Mouse (Mus musculus): ENCODE measurements around the gene Gga2.

Gga2 gene

DNA sequence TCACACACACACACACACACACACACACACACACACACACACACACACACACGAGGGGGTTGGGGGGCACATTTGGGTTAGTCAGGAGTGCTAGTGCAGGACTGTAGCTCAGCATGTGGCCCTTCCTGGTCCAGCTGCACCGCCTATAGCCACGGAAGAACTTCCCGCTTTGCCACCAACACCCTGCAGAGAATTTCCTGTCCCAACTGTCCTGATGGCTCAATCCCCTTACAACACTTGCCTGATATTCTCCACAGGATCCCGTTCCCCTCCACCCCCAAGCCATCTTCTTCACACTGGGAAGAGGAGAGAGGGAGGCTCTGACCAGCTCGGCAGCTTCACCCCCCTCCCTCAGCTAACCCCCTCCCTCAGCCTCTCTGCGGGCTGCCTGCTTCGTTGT is 20.6 kb downstream of the Gga2 start:
- no peak for DNase-seq

DNA sequence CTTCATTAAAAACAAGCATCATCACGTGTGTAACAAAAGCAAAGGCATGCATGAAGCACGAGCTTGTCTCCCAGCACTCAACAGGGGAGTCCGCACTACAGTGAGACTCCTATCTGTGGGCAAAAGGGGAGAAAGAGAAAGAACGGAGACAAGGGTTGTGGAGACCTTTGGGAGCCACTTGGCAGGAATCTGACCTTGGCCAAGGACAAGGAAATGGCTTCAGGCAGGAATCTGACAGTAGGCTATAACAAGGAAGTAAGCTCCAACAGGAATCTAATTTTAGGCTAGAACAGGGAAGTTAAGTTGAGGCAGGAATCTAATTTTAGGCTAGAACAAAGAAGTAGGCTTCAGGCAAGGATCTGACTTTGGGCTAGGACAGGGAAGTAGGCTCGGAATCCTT is 25.1 kb downstream of the Gga2 start:
- no peak for DNase-seq

- peak; percentile 97 to 98 for DNase-seq
These were observed 39.6 kb downstream of the Gga2 start, which contains the start of gene Cog7 for GRCm38 (mm10) chr7:121981307-121981871. TSS of gene Cog7 (minus strand) at chr7:121981711.

- DNase-seq, result peak; percentile 88
These were observed 46.0 kb downstream of the Gga2 start for GRCm38 (mm10) chr7:121975031-121975430.

- DNase-seq, result no peak
These were observed 49.3 kb downstream of the Gga2 start for GRCm38 (mm10) chr7:121971698-121972097.

DNA sequence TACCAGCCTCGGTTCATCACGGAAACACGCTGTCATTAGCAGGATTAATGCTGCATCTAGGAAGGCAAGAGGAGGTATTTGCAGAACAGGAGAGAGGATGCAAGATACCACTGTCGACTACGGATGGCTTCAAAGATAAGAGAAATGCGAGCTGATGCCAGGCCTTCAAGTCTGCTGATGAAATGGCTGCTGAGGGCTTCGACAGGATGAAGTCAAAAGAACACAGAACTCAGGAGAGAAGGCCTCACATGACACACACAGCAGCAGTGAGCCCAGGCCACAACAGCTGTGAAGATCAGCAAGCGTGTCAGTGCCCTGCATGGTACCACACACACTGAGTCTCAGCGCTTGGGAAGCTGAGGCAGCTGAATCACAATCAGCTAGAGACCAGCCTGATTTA is 50.8 kb downstream of the Gga2 start:
- no peak for DNase-seq

- DNase-seq, result no peak
These were observed 52.2 kb downstream of the Gga2 start for GRCm38 (mm10) chr7:121968816-121969215.

DNA sequence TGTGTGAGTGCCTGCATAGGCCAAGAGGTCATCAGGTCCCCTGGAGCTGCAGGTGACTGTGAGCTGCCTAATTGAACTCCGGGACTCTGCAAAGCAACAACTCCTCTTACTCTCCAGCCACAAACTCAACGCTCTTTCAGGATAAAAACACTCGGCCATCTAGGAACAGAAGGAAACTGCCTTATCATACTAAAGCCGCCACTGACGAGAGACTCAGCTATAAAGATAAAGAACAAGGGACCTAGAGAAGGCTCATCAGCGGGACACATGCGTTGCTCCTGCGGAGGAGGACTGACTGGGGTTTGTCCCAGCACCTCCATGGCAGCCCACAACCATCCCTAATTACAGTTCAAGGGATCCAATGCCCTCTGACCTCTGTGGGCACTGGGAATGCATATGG is 52.8 kb downstream of the Gga2 start:
- DNase-seq, result no peak

DNA sequence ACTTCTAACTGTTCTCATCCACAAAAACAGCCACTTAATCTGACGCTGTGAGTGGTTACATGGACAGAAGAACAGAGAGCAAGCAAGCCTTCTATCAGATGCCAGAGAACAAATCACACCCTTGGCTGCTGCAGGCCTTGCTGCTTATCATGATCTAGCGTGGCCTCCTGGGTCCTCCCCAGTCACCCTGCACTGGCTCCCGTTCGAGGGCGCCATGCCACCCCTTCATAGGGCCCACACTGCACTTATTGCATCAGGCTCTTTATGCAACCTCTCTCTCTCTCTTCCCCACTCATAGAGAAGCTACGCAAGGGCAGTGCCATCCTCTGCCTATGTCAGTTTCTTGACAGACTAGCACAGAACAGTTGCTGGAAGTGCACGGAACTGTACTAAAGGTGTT is 54.9 kb downstream of the Gga2 start:
- DNase-seq, result no peak

DNA sequence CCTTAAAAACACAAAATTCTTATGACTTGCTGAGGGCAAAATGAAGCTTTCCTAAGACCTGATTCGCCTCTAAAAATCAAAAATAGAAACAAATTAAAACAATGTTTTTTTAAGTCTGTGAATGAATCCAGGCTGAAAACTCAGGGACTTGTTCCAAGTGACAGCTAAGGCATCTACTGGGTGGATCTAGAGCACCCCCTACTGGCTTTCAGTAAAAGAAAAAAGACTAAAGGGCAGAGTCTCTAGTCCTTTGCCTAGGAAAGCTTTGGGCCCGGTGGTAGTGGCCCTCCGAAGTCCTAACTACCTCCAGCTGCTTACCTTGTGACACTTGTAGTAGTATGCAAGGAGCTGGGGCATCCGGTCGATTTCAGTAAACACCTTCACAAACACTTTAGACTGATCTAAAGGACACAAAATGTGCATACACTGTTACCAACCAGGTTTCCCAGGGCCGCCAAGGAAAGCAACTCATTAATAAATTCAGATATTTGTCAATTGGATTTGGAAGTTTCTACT is 57.1 kb downstream of the Gga2 start:
- peak; percentile 84 to 92 for DNase-seq

DNA sequence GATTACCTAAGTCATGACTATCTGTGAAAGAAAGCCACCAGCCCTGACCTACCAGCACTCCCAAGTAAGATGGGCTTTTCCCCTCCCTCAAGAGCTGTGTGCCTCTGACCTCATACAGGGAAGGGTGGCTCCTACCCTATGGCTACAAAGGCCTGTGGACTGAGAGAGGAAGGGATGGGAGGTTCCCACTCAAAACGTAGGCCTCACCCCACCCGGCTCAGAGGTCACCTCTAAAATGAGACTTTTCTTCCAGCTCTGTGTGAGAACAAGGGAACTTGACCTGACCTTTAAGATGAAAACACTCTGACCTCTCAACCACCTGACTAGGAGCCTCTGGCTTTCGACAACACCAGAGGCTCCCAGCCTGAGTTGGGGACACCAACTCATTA is 58.5 kb downstream of the Gga2 start:
- DNase-seq, result no peak

- DNase-seq, result no peak
These were observed 59.0 kb downstream of the Gga2 start for GRCm38 (mm10) chr7:121961913-121962570.

- no peak for DNase-seq
These were observed 65.2 kb downstream of the Gga2 start for GRCm38 (mm10) chr7:121955802-121956201.

- no peak for DNase-seq
These were observed 65.9 kb downstream of the Gga2 start for GRCm38 (mm10) chr7:121954891-121955669.

DNA sequence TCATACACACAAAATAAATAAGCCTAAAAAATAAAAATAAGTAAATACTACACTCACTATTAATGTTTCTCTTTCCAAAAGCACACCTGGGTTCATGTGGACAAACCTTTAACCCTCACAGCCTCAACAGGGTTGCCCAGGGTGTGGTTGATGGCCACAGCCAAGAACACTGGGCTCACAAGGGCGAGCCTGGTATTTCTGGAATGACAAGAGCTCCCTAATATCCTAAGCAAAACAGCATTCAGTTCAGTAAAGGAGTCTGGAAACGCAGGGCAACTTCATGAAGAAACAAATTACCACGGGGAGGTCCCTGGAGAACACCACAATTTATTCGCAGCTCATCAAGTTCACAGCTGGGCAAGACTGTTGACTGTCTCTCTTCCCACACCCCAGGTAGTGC is 73.5 kb downstream of the Gga2 start:
- peak in 1 of 2 experiments; percentile 24 for DNase-seq

DNA sequence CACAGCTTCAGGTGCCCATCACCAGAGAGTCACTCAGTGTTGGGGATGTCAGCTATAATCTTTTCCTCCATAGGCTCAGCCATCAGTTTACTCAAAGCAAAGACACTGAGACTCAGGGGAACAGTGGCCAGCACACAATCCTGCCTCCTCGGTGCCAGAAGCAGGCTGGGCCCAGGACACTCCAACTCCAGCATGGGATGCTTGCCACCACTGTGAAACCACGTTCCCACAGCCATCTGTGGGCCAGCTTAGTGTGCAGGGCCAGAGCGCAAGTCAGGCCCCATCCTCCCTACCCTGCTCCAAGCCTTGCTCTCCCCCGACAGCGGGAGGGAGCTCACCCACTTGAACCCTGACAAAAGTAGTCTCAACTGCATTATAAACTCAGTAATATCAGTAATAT is 74.8 kb downstream of the Gga2 start:
- DNase-seq, result peak; percentile 76 to 89

- DNase-seq, result no peak
These were observed 78.7 kb downstream of the Gga2 start for GRCm38 (mm10) chr7:121942371-121942770.

- DNase-seq, result no peak
These were observed 79.4 kb downstream of the Gga2 start for GRCm38 (mm10) chr7:121941640-121942039.

- no peak for DNase-seq
These were observed 80.0 kb downstream of the Gga2 start for GRCm38 (mm10) chr7:121941016-121941415.

DNA sequence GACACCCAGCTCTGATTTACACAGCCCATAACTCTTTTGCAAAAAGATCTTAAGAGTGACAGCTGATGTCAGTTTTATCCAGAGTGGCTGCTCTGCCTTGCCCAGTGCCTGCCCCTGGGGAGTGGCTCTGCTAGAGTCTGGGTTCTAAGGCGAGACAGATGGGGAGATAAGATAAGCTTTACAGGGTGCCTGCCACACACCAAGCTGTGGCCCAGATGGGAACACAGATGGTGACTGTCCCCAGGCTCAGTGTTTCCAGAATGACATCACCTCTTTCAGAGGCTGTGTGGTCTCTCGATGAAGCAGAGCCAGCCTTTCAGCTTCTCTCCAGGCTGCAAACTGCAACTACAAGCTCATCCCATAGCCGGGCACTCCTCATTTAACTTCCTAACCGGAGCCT is 81.3 kb downstream of the Gga2 start:
- peak; percentile 90 to 95 for DNase-seq

- peak; percentile 52 to 55 for DNase-seq
These were observed 81.8 kb downstream of the Gga2 start for GRCm38 (mm10) chr7:121939244-121939643.

DNA sequence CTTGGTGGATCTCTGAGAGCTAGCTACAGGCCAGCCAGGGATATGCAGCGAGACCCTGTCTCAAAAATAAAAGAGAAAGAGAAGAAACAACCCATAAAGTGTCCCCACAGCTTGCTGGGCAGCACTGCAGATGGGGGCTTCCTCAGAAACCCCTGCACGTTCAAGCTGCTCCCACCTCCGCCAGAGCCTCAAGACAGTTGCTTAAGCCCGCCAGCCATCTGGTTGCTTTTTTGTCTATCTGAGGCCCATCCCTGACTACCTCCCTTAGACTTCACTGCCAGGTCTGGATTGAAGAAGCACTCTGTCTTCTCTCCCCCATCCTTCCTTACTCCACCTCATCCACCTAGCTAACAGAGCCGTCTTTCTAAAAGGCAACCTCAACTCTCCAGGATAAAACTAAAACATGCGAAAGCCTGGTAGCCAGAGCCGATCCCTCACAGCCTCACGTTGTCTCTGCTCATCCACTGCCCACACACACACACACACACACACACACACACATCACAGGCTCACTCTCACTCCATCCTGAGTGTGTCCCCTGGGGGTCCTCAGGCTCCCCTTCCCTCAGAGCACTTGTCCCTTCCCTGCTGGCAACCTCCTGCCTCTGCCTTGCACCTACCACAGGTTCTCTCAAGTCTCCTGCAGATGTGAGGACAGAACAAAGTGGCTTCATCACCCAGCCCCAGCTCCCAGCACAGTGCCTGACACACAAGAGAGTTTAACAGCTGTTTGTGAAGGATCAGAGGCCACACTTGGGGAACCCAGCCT is 82.7 kb downstream of the Gga2 start:
- peak; percentile 55 to 75 for DNase-seq
